Mouse (Mus musculus) midbrain, postnatal 0 days (tissue): ENCODE data around the gene Depdc5. TPM values are rescaled to one million over a fixed set of nuclear protein-coding genes. Genes with fewer than 3 reads are reported as not detected.

Source experiments
- ATAC-seq: fragments of 200-750 bp; cut with Nextera tagmentation; 2 replicates; pipeline ENCODE4 v1.8.0; 2017; ENCODE audit warnings: moderate number of reproducible peaks, mild to moderate bottlenecking, moderate TSS enrichment, moderate library complexity; ENCODE audit not compliant: low FRiP score
- DNase-seq: peaks from one replicate; pipeline ENCODE4 v3.0.0-alpha.2; 2015; ENCODE audit warnings: low spot score
- H3K27ac ChIP-seq: fragments of 300-500 bp; sonication (generic); 2 replicates; pipeline ENCODE4 v1.5.1; 2014; ENCODE audit warnings: low read depth, mild to moderate bottlenecking, low read length, mixed read lengths
- H3K27me3 ChIP-seq: fragments of 300-500 bp; sonication (generic); 2 replicates; pipeline ENCODE4 v1.6.1; 2014; ENCODE audit warnings: low read length, control low read depth, mixed read lengths; ENCODE audit not compliant: insufficient read depth
- H3K36me3 ChIP-seq: fragments of 300-500 bp; sonication (generic); 2 replicates; pipeline ENCODE4 v1.6.1; 2014; ENCODE audit warnings: low read length, control low read depth, mixed read lengths; ENCODE audit not compliant: insufficient read depth
- H3K4me1 ChIP-seq: fragments of 300-500 bp; sonication (generic); 2 replicates; pipeline ENCODE4 v1.6.1; 2014; ENCODE audit warnings: mild to moderate bottlenecking, control low read depth, antibody characterized with exemption, low read length, mixed read lengths; ENCODE audit not compliant: insufficient read depth
- H3K4me2 ChIP-seq: fragments of 300-500 bp; sonication (generic); 2 replicates; pipeline ENCODE4 v1.6.1; 2014; ENCODE audit warnings: low read depth, mild to moderate bottlenecking, low read length, mixed read lengths; ENCODE audit not compliant: poor library complexity, severe bottlenecking
- H3K4me3 ChIP-seq: fragments of 300-500 bp; sonication (generic); 2 replicates; pipeline ENCODE4 v1.5.1; 2014; ENCODE audit warnings: low read depth, mild to moderate bottlenecking, low read length, moderate library complexity
- H3K9ac ChIP-seq: fragments of 300-500 bp; sonication (generic); replicated peaks from 2 replicates; pipeline ENCODE4 v1.6.1; 2014; ENCODE audit warnings: mild to moderate bottlenecking, low read length, moderate library complexity, mixed read lengths; ENCODE audit not compliant: poor library complexity, severe bottlenecking
- H3K9me3 ChIP-seq: fragments of 300-500 bp; sonication (generic); 2 replicates; pipeline ENCODE4 v1.6.1; 2016; ENCODE audit warnings: low read length, control low read depth
- CTCF ChIP-seq: IDR thresholded peaks from 2 replicates; pipeline ENCODE4 v1.5.1; 2016; ENCODE audit warnings: antibody characterized with exemption, mild to moderate bottlenecking
- whole genome bisulfite sequencing: fragments of 180-500 bp; shearing (Covaris S2); extraction: QIAGEN DNeasy Blood & Tissue Kit; methylation state at CpG from one replicate; pipeline ENCODE4 v1.1.7; 2014; 5-methylcytosine and 5-hydroxymethylcytosine counted together
- polyA plus RNA-seq: library from polyadenylated mRNA; unstranded; fragments of >200 nt; fragmentation: Nextera tagmentation; extraction: Ambion mirVana; gene quantifications from 2 replicates; pipeline ENCODE4 v1.2.1, GENCODE M21; 2015
- total RNA-seq: library from RNA; depleted of rRNA; stranded (reverse); fragments of >200 nt; gene quantifications from 2 replicates; pipeline ENCODE4 v1.2.3, GENCODE M21; 2014

The Depdc5 gene
- total and polyA plus RNA-seq, 2 experiments from 2014 or later = 15.1 to 37.5 TPM

DNA sequence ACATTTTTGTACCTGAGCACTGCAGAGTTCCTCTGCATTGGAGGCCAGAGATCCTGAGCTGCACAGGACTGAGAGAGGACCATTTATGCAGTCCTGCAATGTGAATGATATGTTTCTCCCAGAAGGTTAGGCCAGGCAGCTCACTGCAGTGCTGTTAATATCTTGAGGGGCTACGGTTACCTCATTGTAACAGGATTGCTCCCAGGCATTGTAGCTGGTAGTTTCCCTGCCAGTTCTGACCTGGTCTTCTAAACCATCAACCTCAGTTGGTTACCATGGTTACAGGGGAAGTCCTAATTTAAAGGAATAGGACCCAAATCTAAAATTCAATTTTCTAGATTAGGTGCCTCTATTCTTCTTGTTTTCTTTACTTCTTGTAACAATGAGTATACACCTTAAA, 121.9 kb downstream of the Depdc5 start:
- Histone ChIP-seq H3K9me3 (no peaks in the 10 kb centered on the region), H3K4me1 (no peaks in the 10 kb centered on the region), H3K9ac (no peak overlapping the region), H3K27ac (peak overlapping the region; percentile 13), H3K4me3 (no peak overlapping the region), H3K36me3 (peaks cover 18% of the 10 kb centered on the region), H3K27me3 (no peaks in the 10 kb centered on the region), H3K4me2 (no peak overlapping the region)
- DNase-seq (no peak), ATAC-seq (peak; percentile 50; the same call in 1 of the 2 replicates)
- WGBS = 28% methylated on average over 1 of the region's 1 CpGs
- no peak for TF ChIP-seq CTCF

DNA sequence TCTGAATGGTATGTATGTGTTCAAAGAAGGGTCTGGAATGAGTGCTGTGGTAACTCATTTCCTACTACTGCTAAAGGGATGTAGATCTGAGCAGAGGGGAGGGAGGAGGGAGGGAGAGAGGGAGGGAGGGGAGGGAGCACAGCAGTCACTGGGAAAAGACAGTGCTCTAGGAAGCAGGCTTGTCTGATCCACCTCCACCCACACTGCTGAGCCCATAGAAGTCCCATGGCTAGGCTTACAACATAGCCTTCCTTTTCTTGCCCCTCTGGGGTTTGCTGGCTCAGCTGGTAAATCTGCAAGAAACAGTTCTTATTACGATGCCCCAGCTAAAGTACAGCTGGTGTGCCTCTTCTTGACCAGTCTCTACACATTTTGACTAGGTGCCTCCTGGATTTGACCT, 124.4 kb downstream of the Depdc5 start:
- TF ChIP-seq CTCF = no peak
- Histone ChIP-seq H3K4me3 (no peak overlapping the region), H3K9me3 (no peaks in the 10 kb centered on the region), H3K27ac (no peak overlapping the region), H3K4me2 (no peak overlapping the region), H3K4me1 (no peaks in the 10 kb centered on the region), H3K36me3 (peaks cover 9% of the 10 kb centered on the region; the same call in 1 of the 2 replicates), H3K27me3 (no peaks in the 10 kb centered on the region), H3K9ac (no peak overlapping the region)
- WGBS = 42% methylated on average over 1 of the region's 1 CpGs
- DNase-seq = no peak
- no peak for ATAC-seq

DNA sequence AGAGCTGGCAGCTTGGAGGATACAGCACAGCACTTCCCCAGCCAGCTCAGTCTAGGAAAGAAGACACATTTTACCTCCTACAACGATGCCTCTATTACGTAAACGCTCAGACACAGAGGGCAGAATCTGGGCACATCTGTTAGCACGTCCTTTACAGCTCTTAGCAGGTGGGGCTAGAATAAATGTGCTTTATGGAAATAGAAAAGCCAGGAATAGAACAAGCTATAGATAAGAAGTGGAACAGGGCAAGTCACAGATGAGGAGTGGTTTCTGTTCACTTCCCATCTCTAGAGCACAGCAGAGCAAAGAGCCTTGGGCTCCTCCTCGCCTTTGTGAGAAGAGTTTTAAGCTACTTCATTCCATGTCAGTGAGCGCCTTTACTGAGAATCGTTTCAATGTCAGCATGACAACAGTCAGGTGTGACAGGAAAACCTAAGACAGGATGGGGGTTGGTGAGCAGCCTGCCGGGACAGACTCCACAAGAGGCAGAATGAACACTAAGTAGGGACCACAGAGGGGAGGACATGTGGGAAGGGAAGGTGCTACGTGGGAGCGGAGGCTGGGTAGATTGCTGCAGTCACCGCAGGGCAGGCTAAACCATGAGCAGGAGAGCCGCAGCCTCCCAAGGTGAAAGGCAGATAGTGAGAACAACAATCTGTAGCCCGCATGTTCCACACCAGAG, 126.6 kb downstream of the Depdc5 start:
- Histone ChIP-seq H3K36me3 (0 out of 2 replicates have a peak, but pooled peaks cover 5% of the 10 kb centered on the region), H3K27me3 (no peaks in the 10 kb centered on the region), H3K4me2 (no peak overlapping the region), H3K27ac (peak overlapping the region; percentile 59; the same call in 1 of the 2 replicates), H3K9ac (no peak overlapping the region), H3K4me3 (no peak overlapping the region), H3K4me1 (no peaks in the 10 kb centered on the region), H3K9me3 (no peaks in the 10 kb centered on the region)
- WGBS = 78% methylated on average over 13 of the region's 13 CpGs
- TF ChIP-seq CTCF = no peak
- ATAC-seq (no peak), DNase-seq (no peak)

DNA sequence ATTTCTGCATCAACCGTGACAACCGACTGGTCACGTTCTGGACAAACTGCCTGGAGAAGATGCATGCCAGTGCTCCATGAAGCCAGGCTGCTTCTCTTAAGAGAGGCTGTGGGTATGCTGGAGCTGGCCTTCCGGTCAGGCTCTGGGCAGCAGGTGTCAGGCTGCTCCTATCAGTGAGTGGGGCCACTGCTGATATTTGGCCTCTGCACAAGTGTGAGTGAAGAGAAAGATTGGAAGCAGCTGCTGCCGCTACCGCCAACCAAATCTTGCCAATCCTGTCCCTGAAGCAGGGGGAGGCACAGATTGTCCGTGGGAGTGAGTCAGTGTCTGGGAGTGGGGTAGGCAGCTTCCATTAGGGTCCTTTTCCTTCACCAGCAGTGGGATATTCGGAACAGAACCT, 127.7 kb downstream of the Depdc5 start:
- Histone ChIP-seq H3K27me3 (no peaks in the 10 kb centered on the region), H3K27ac (no peak overlapping the region), H3K9ac (no peak overlapping the region), H3K4me3 (no peak overlapping the region), H3K36me3 (0 out of 2 replicates have a peak, but pooled peaks cover 5% of the 10 kb centered on the region), H3K4me1 (no peaks in the 10 kb centered on the region), H3K4me2 (no peak overlapping the region), H3K9me3 (no peaks in the 10 kb centered on the region)
- TF ChIP-seq CTCF = peak; percentile 37
- ATAC-seq (no peak), DNase-seq (peak; percentile 70)
- 75% methylated on average over 8 of the region's 8 CpGs for WGBS

DNA sequence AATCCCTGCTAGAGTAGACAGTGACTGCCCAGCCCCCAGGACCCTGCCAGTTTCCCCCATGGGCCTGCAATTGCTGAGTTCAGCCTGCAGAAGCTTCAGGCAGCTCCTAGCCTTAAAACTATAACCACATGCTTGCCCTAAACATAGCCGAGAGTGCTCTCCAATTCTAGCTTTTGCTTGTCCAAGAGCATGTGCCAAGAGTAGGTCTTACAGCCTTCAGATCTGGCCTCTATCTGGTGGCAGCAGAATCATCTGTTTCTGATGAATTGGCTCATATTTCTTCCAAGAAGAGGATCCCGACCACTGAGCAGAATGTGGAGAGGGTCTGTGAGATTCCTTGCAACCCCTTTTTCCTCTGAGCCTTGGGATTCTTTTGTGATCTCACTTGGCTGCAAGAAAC, 131.0 kb downstream of the Depdc5 start:
- no peaks in the 10 kb centered on the region for H3K9me3 ChIP-seq
- TF ChIP-seq CTCF = no peak
- H3K36me3 ChIP-seq = no peaks in the 10 kb centered on the region
- peaks cover 4% of the 10 kb centered on the region; the same call in 1 of the 2 replicates for H3K4me1 ChIP-seq
- 60% methylated on average over 2 of the region's 2 CpGs for WGBS
- H3K9ac ChIP-seq = no peak overlapping the region
- H3K27me3 ChIP-seq = no peaks in the 10 kb centered on the region
- ATAC-seq (no peak), DNase-seq (no peak)
- no peak overlapping the region for H3K4me3 ChIP-seq
- H3K27ac ChIP-seq = no peak overlapping the region
- H3K4me2 ChIP-seq = no peak overlapping the region

DNA sequence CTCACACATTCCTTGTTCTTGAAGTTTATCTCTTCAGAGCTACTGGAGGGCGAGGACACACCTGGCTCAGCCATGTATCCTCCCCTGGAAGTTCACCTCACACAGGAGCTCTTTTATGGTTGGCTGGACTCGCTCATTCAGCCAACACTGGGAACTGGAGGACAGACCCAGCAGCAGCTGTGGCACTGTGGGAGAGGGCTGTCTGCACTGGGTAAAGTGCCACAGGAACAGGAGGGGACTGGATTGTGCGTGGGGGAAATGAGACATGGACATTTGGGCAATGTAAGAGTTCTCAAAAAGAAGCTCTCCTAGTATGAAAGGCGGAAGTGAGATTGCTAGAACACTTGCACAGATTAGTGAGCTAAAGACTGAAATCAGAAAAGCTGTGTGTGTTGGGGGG, 132.3 kb downstream of the Depdc5 start:
- WGBS = 78% methylated on average over 4 of the region's 4 CpGs
- Histone ChIP-seq H3K27me3 (no peaks in the 10 kb centered on the region), H3K27ac (no peak overlapping the region), H3K4me3 (no peak overlapping the region), H3K9ac (no peak overlapping the region), H3K36me3 (no peaks in the 10 kb centered on the region), H3K4me1 (peaks cover 4% of the 10 kb centered on the region; the same call in 1 of the 2 replicates), H3K9me3 (no peaks in the 10 kb centered on the region), H3K4me2 (no peak overlapping the region)
- no peak for DNase-seq
- no peak for TF ChIP-seq CTCF
- ATAC-seq = no peak
